Mouse (Mus musculus): ENCODE measurements around the gene Tspyl3.
"Not testable (repeated sequence)": the region's sequence is repeated elsewhere in the genome, so short reads cannot be mapped to it uniquely, and the experiment has no call there.

Gene Tspyl3

GRCm38 (mm10) chr2:153224946-153225594, at the start of gene Tspyl3:
Gene Tspyl3 (minus strand): TSS chr2:153225441.
- peak; percentile 36 to 54 for DNase-seq (ENCODE audit: low read depth in 2 of 2, low spot score in 2 of 2)

DNA sequence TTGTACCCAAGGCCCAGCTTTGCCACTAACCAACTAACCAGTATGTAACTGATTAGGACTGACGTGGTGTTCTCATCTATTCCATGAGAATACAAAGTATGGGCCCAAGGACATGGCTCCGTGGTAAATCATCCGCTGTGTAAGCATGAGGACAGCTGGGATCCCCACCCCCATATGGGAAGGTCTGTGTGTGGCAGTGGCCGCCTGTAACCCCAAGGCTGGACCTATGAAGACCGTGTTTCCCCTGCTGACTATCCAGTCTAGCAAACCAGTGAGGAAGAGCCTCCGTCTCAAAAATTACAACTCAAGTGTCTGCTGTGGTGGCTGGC, 49.6 kb upstream of the Tspyl3 start:
- no peak for DNase-seq (ENCODE audit: low read depth in 2 of 2, low spot score in 2 of 2)

DNA sequence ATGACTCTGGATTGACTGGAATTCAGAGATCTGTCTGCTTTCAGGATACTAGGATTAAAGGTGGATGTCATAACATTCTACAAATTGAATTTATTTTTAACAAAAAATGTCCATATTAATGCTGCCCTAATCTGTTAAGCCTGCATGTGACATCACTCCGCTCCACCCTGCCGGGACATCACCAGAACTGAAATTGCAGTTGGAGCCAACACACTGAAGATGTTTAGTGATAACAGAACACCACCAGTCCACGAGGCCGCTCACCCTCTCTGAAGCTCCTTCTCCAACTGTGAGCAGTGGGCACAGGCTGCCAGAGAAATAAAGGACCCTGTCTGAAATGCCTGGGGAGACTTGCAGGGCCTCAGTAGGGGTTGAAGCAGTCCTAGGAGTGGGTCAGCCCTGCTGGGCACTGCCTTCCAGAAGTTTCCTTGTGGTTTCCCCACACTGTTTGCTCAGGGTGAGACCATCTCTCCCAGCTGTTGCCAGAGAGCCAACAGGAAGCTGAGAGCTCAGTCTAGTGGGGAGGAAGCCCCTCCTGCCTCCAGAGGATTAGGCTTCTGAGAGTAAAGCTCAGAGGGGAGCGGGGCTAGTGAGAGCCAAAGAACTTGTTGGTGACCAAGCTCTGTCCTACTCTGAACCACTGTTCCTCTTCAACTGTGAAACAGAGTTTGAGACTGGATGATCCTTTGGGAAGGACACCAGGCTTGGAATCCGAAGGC, 49.1 kb upstream of the Tspyl3 start:
- not testable (repeated sequence) for DNase-seq (ENCODE audit: low read depth in 2 of 2, low spot score in 2 of 2)

GRCm38 (mm10) chr2:153270231-153270915, 45.1 kb upstream of the Tspyl3 start:
- DNase-seq (ENCODE audit: low read depth in 2 of 2, low spot score in 2 of 2) = not testable (repeated sequence)

DNA sequence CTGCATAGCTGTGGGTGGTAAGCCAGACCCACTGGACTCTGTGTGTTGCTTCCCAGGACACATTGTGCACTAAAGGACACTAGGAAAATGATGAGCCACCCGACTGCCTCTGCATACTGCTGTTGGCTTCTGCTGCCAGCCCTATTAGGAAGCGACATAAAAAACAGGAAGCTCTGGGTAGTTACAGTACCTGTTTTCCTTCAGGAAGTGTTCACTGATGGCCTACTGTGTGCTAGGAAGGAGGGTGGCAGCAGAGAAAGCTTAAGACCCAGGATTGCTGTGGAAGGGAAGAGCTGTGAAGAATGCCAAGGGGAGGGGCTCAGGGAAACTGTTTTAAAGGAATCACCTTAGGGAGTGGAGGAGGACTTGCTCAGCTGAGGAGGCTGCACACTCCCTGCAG, 42.1 kb upstream of the Tspyl3 start:
- no peak for DNase-seq (ENCODE audit: low read depth in 2 of 2, low spot score in 2 of 2)

- DNase-seq (ENCODE audit: low read depth in 2 of 2, low spot score in 2 of 2) = peak; percentile 67 to 70
These were observed 37.8 kb upstream of the Tspyl3 start for GRCm38 (mm10) chr2:153263053-153263452.

- no peak for DNase-seq (ENCODE audit: low read depth in 2 of 2, low spot score in 2 of 2)
These were observed 34.8 kb upstream of the Tspyl3 start for GRCm38 (mm10) chr2:153259864-153260674.

- DNase-seq (ENCODE audit: low read depth in 2 of 2, low spot score in 2 of 2) = no peak
These were observed 34.0 kb upstream of the Tspyl3 start for GRCm38 (mm10) chr2:153259030-153259863.

DNA sequence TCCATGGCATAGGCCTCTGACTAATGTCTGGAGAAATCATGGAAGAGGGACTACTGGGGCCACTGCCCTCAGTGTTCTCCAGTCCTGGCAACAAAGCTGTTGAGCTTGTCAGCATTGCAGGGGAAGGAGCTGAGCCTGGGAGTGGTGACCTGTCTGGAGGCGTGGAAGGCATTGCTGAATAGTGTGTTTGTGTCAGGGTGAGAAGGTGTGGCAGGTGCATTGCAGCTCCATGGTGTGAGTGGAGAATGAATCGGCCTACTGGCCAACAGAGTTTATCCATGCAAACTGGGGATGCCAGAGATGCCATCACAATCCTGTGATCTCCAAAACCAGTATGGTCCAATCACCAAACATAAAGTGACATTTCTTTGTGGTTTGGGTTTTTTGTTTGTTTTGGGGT, 31.4 kb upstream of the Tspyl3 start:
- no peak for DNase-seq (ENCODE audit: low read depth in 2 of 2, low spot score in 2 of 2)

GRCm38 (mm10) chr2:153249751-153250150, 24.5 kb upstream of the Tspyl3 start:
- DNase-seq (ENCODE audit: low read depth in 2 of 2, low spot score in 2 of 2) = no peak

DNA sequence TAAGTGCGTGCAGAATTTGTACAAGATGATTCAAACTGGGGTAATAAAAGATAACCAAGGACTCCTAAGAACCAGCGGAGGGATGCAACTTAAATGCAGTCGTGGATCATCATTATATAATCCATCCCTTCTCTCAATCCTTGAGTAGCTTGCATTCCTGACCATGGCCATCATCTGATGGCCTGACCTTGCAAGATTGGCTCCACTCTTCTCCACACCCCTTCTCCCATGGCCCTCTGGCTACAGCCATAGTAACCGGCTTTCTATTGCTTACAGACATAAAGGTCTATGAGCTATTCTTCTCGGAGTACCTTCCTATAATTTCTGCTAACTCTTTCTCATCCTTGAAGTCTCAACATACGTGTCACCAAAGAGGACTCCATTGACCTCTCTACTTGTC, 16.9 kb upstream of the Tspyl3 start:
- no peak for DNase-seq (ENCODE audit: low read depth in 2 of 2, low spot score in 2 of 2)

- peak; percentile 78 to 81 for DNase-seq (ENCODE audit: low read depth in 2 of 2, low spot score in 2 of 2)
These were observed 16.2 kb upstream of the Tspyl3 start, which contains the start of the genes Plagl2 and Pofut1 for GRCm38 (mm10) chr2:153241250-153242014. Gene Plagl2 (minus strand): TSS chr2:153241426. Gene Pofut1 (plus strand): TSS chr2:153241533.

DNA sequence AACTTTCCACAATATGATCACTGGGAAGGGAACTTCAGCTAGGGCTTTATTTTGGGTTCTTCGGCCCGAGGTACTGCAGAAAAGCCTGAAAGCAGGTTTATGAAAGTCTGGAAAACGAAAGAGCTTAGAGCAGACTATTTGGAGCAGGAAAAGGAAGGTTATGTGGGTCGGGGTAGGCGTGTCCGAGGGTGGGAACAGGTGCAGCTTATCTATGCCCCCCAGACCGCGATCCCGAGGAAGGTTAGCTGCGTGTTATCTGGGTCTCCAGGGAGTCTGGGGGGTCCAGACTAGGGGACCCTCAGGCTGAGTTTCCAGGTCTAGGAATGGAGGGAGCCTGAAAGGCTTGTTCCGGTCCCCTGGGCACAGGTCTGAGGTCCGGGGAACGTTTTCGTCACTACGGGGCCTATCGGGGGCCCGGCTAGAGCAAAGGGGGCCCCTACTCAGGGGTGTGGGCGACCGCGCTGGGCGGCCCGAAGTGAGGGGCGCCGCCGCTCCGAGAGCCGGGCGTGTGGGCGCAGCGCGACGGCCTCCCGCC, 15.5 kb upstream of the Tspyl3 start:
- DNase-seq (ENCODE audit: low read depth in 2 of 2, low spot score in 2 of 2) = peak in 1 of 2 experiments; percentile 17

- DNase-seq (ENCODE audit: low read depth in 2 of 2, low spot score in 2 of 2) = no peak
These were observed 14.7 kb upstream of the Tspyl3 start for GRCm38 (mm10) chr2:153239860-153240480.

GRCm38 (mm10) chr2:153239021-153239859, 14.0 kb upstream of the Tspyl3 start:
- DNase-seq (ENCODE audit: low read depth in 2 of 2, low spot score in 2 of 2) = no peak

- no peak for DNase-seq (ENCODE audit: low read depth in 2 of 2, low spot score in 2 of 2)
These were observed 13.2 kb upstream of the Tspyl3 start for GRCm38 (mm10) chr2:153238406-153238805.

DNA sequence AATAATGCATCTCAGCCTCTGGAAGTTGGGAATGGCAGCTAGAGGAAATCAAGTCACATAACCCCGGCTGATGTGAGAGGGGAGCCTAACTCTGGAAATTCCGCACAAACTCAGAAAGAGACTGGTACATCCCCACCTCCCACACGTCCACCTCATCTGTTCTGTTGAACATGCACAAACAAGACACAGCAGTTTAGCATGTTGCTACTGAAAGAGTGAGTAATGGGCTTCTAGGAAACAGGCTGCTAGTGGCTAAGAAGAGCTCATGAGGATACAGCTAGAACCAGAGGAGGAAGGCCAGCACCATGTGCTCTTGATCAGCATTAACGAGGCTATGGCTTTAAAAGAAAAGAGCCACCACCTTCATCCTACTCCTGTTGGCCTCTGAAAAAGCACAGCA, 12.7 kb upstream of the Tspyl3 start:
- no peak for DNase-seq (ENCODE audit: low read depth in 2 of 2, low spot score in 2 of 2)

- DNase-seq (ENCODE audit: low read depth in 2 of 2, low spot score in 2 of 2) = no peak
These were observed 12.0 kb upstream of the Tspyl3 start for GRCm38 (mm10) chr2:153237193-153237592.

Measured in CD8-positive naive resting alpha-beta T cell, adult 2 months (primary cell).